Mouse (Mus musculus): Measurements from ENCODE around the gene Clpsl2.

The Clpsl2 gene

DNA sequence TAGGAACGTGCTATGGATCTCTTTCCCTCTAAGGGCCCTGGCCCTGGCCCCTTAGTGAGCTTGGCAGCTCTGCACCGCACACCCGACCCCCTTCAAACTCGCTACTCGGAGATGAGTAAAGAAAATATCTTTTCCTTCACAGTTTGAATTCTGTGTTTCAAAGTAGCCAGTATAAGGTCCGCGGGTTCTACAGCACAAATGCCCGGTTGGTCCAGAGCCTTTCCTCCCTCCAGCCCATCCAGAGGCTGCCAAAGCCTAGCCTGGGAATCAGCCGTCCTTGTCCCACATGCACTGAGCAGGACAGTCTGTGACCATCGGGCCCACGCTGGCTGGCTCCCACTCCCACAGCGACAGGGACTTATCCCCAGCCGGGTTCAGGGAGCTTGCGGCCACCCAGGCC lies at the start of gene Clpsl2:
Gene Clpsl2 (plus strand): TSS at position 301 of the 400 bp plus-strand sequence.
- DNase-seq (ENCODE audit: low spot score), result no peak

DNA sequence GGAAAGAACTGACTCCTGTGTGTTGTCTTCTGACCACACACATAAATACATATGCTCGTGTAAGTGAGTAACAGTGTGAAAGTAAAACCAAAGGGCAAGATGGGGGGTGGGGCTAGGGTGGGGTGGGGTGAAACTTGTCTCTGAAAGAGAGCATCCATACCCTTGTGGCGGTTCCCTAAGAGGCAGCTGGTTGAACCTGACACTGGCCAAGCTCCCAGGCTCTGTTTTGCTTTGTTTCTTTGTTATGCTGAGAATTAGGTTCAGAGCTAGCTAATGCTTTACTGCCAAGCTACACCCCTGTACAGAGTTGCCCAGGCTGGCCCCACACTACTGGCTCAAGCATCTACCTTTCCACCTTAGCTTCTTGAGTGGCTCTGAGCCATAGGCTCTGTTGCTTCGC lies 48.7 kb upstream of the Clpsl2 start:
- DNase-seq (ENCODE audit: low spot score), result no peak

DNA sequence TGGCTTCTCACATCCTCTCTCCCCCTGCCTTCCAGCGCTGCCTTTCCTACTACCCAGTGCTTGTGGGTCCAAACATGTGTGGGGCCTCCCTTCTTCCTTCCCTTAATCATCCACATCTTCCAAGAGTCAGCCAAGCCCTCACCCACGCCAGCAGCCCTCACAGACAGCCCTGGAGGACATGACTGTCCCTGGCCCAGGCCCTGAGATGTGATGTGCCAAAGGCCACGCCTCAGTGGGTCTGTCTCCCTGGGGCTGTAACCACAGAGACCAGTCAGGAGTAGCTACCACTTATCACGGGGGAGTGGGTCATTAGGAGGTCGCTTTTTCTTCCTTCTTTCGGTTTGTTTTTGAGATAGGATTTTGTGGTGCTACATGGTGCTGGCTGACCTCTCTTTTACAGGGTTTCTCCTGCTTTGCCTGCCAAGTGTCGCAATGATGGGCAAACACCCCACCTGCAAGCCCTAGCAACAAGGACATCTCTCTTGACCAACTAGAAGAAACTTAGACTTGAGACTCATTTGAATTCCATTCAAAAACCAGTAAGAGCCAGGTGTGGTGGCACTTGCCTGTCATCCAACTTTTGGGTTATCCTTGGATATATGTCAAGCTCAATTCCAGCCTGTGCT lies 46.9 kb upstream of the Clpsl2 start:
- DNase-seq (ENCODE audit: low spot score), result peak; percentile 76

DNA sequence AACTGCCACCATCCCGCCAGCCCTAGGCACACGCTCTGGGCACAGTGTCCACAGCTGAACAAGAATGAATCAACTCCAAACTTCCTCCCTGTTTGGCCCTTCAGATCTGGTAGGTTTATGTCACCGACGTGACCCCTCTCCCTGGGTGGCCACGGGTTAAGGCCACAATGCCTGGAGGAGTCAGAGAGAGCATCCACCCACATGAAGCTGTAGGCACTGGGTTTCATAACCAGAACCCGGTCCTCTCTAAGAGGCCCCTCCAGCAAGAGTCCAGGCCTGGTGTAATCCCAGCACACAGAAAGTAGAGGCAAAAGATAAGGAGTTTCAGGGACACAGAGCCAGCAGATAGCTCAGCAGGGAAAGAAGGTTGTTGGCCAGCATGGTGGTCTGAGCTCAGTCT lies 45.0 kb upstream of the Clpsl2 start:
- DNase-seq (ENCODE audit: low spot score), result no peak

DNA sequence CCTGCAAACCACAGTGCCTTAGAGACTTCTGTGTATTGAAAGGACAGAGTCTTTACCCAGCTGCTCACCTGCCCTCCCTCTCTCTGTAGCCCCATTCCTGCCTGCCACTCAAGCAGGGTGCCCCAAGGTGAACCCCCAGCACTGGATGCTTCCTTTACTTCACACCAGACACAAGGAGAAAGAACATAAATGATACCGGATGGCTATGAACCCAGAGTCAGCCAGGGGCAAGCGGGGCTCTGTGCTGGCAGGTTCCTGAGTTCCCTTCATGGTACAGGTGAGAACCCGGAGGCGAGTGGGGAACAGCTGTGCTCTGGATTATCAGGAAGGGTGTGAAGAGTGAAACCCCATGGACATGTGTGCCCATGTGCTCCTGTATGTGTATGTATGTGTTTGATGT lies 43.6 kb upstream of the Clpsl2 start:
- no peak for DNase-seq (ENCODE audit: low spot score)

DNA sequence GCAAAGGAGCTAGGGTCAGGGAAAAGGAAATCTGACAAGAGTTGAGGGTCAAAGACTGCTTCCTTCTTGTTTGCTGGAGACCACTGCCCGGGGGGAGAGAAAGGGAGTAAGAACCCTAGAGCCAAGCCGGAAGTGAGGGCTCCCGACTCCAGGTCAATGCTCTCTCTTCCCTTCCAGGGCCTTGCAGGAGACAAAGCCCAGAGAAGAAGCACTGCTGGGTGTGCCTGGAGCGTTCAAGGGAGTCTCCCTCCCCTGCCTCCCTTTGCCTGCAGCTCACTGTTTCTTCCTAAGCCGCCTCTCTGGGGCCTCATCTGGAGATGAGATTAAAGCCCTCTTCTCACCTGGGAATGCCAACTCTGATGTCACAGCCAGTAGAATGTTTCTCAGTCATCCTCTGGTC lies 42.3 kb upstream of the Clpsl2 start:
- no peak for DNase-seq (ENCODE audit: low spot score)

DNA sequence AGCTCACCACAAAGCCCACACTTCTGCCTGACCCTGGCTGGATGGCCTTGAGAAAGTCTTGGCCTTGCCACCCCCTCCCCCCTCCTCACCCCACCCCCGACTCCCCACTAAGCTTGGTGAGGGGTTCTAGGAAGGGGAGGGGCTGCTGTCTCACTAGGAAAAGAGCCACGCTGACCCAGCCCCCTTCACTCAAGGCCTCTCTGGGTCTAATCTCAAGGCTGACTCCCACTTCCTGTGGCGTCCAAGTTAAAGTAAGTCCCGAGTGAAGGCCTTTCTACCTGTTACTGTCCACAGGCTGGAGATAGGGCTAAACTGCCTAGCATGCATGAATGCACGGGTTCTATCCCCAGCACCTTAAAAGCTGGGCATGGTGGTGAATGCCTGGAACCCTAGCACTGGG lies 41.7 kb upstream of the Clpsl2 start:
- no peak for DNase-seq (ENCODE audit: low spot score)

DNA sequence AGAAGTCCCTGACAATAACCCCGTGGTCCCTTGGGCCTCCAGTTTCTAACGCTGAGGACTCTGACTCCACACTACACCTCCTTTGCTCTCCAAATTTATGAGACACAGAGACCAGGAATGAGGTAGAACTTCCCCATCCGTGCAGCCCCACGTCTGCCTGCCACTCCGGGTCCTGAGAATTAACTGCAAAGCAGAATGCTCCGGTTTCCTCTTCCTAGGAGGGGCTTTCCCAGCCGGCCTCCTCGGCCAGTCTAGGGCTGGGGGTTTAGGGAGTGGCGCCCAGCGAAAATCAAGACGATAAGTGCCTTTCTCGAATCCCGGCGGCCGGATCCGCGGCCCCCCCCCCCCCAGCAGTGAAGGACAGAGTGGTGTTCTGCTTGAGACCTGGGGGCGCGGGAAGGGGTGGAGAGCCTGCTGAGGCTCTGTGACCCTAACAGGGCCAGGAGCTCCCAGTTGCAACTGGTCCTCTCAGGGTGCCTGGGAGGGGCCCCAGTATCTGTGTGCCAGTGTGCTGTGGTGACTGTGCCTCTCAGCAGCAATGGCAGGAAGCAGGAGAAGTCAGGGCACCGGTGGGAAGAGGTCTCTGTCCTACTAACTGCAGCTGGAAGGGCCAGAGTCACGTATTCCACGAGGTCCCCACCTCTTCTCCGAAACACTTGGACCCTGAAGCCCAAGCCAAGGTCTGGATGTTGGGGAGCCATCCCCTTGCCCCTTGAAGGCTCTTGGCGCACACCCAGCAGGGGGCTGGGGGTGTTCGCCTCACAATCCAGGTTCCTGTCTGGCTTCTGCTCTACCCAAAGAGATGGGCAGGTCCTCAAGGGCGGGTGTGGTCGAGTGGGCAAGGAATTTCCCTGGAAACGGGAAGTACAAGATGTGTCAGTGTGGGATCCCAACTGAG lies 38.5 kb upstream of the Clpsl2 start:
- DNase-seq (ENCODE audit: low spot score), result no peak

DNA sequence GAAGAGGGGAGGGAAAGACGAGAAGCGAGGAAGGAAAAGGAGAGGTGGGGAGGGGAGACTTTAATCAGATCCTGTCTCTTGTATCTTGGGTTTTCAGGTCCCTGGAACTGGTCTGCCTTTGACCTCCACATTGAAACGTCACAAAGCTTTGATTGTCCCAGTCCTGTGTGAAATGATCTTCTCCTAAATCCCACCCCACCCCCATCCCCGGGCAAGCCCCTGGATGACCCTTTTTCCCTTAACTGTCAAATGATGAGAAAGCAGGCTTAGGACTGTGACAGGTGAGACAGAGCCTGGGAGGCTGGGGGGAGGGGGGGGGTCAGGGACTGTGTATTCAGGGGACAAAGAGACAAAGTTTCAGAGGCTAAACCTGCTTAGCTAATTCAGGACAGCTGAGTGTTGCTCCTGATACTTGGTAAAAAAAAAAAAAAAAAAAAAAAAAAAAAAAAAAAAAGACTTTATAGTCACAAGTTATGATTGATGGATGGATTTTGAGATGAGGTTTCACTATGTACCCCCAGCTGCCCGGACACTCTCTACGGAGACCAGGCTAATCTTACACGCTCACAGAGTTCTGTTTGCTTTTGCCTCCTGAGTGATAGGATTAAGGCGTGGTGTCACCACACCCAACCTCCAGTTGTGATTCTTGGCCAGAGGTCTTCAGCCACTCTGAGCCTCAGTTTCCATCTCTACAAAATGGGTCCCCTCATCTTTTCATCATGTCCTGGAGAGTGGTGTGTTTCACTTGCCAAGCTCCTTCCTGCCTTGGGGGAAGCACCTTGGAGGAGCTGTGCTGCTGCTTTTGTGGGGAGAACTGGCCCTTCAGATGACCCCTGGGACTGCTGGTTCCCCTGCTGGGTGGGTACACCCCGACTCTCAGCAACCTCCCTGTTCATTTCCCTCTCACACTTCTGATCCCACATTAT lies 37.3 kb upstream of the Clpsl2 start:
- no peak for DNase-seq (ENCODE audit: low spot score)

DNA sequence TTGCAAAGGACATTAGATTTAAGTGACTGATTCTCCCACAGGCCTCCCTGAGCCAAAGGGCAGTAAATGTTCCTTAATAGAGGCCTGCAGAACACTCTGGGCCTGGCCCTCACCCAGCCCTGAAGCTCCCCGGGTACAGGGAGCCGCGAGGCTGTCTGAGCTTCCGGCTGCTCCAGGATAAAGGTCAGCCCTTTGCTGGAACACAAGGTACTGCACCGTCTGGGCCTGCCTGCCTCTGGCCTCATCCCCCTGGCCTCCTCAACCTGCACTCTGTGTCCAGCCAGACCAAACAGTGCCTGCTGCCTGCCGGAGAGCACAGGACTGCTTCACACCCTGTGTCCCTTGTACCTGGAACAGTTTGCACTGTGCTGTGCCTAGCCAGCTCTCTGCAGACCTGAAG lies 36.5 kb upstream of the Clpsl2 start:
- peak; percentile 81 for DNase-seq (ENCODE audit: low spot score)

DNA sequence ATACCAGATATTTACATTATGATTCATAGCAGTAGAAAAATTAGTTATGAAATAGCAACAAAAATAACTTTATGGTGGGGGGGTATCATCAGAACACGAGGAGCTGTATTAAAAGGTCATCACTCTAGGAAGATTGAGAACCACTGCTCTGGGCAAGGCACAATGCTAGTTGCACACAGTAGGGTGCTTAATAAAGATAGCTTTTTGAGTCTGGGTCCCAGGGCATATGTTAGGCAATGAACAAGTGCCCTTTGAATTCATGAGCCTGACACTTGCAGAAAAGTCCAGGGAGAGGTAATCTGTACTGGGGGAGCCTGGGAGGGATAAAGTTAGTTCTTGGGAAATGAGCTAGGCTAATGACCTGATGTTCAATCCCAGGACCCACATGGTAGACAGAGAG lies 35.9 kb upstream of the Clpsl2 start:
- no peak for DNase-seq (ENCODE audit: low spot score)

DNA sequence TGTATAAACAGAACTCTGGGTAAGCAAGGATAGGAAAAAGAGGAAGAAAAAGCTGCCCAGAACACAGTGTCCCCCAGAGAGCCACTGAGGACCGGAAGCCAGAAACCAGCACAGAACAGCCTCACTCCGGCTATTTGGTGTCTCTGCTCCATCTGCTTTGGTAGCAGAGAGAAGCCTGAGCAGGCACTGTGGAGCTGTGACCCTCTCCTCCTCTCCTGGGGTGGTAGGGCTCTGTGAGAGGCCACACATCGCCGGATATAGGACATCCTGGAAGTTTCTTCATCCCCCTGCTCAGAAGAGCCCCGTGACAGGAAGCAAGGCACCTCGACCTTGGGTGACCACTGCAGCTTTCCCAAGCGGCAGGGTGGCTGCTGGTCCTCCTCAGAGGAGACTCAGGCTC lies 35.4 kb upstream of the Clpsl2 start:
- DNase-seq (ENCODE audit: low spot score), result no peak

DNA sequence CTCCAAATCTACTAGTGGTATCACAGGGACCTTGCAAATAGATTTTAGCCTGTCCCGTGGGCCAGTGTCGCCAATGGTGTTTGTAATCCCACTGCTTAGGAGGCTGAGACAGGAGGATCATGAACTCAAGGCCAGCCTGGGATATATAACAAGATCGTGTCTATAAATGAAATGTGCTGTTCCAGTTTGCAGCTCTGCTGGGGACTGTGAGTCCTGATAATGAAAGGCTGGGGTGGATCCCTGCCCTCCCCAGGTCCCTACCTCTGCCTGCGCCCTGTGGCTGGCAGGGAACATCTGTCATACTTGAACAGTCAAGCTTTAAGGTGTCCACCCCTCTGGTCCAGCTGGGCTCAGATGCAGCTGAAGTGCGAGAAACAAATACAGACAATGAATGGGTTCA lies 34.7 kb upstream of the Clpsl2 start:
- no peak for DNase-seq (ENCODE audit: low spot score)

DNA sequence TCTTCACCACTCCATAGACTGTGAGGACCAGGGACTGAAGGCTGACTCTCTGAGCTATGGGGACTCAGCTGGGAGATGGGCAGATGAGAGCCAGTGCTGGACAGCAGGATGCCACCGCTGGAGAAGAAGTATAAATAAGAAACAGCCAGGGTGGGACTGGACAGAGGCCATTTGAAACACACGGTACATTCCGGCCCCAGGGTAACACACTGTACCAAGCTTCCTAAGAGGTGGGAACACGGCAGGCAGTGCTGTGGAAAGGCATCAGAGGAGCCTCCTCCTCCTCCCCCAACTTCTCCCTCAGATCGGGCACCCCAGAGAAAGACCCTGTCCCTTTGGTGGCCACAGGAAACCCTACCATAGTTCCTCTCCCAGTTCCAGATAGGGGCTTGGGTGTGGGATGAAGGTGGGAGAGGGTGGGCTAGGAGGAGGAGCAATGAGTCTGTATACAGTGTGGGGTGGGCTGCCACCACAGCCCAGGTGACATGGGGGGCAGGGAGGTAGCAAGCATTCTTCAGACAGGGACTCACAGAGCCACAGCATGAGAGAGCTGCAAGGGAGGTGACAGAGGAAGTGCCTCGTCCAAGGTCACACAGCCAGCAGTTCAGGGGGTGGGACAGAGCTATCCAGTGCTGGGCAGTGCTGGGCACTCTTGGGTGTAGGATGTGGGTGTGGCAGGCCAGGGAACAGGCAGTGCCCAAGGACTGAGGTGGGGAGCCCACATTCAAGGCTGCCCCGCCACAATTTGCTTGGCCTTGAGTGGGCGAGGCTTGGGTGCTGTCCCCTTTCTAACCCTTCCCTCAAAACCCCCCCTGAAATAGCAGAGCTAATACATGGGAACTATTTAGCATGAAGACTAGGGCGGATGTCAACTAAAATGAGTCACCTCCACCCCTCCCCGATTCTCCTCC lies 33.5 kb upstream of the Clpsl2 start:
- peak; percentile 59 for DNase-seq (ENCODE audit: low spot score)

DNA sequence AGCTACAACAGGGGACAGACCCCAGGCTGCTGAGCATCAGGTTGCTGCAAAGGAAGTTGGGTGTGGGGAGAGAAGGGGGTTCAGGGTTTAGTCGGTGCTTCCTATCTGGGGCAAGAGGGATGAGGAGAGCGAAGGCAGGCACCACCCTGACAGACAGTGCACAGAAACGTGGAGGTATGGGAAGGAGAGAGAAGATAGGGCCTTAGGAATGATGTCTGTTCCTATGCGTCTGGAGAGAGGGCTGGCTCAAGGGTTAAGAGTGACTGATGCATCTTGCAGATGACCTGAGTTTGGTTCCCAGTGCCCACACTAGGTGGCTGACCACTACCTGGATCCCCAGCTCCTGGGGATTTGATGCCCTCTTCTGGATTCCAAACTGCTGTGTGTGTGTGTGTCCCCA lies 32.3 kb upstream of the Clpsl2 start:
- no peak for DNase-seq (ENCODE audit: low spot score)

DNA sequence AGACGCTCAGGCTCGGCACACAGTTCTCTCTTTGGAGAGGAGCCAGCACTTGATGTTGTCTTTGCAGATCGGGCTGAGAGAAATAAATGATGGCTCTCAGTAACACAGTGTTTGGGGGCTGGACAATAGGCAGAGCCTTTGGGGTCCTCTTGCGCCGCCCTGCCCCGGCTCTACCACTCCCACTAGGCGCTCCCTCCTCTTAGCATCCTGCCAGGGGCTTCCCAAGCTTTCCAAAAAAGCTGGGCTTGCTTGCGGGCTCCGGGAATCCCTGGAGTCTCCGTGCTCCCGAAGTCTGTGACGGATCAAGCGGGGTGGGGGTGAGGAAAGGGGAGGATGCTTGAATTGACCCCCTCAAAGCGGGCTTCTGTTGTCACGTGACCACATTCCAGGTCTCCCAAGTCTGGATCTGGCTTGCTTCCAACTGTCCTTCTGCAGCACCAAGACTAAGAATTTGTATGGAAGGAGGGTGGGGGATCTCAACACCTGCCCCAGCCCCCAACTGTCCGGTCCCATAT lies 31.7 kb upstream of the Clpsl2 start, which contains the start of gene Fkbp5:
Gene Fkbp5 (minus strand): TSS at position 87 of the 515 bp plus-strand sequence.
- DNase-seq (ENCODE audit: low spot score), result peak; percentile 86

DNA sequence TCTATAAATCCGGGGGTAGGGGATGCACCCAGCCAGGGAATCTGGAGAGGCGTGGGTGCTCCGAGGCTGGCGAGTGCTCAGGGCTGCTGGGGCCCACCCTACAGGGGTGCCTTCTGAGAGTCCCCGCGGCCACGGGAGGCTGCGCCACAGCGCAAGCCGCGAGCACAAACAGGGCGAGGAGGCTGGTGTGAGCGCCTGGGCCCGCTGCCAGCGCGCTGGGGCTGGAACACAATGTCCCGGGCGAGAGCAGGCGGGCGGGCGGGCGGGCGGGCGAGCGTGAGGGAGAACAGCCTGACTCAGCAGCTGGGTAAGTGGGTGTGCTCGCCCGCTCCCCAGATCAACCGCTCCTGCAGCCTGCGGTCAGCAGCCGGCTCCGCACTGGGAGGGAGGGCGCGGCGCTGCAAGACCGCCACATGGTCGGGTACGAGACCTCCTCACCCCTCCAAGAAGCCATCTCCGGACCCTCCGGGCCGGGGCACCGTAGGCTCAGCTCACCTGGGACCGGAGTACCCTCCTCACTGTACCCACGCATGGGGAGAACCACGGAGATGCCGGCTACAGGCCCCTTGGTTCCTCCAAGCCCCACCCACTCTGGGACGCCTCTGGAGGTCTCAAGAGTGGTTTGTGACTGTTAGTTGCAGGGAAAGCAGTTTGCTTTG lies 31.1 kb upstream of the Clpsl2 start:
- DNase-seq (ENCODE audit: low spot score), result peak; percentile 95

DNA sequence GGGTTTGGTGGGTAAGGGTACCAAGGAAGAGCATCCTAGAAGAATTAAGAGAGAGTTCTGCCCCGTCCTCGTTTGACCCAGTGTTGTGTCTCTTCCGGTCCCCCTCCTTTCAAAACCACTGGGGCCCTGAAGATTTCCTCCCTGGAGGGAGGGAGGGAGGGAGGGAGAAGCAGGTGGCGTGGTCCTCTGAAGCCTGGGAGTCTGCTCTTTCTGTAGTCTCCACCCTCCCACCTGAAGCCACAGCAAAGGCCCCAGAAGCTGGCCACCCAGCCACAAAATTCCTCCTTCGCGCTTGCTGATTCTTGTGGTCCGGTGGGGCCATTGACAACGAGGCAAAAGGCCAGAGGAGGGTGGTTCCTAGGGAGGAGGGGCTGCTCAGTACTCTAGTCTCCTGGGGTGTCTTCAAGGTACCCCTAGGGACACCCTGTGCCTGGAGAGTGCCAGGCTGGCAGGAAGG lies 30.6 kb upstream of the Clpsl2 start:
- peak; percentile 35 for DNase-seq (ENCODE audit: low spot score)

DNA sequence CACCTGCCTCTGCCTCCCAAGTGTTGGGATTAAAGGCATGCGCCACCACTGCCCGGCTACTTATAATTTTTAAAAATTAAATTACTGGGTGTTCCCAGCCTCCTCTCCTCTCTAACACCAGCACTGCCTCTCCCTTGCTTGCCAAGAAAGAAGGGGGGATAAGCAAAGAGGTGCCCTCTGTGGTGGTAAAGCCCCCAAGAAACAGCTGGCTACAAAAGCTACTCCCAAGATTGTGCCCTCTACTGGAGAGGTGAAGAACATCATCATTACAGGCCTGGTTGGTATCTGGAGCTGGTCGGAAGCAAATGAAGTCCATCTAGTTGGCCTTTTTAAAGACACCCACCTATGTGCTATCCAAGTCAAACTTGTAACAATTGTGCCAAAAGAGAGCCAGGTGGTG lies 29.4 kb upstream of the Clpsl2 start:
- no peak for DNase-seq (ENCODE audit: low spot score)

DNA sequence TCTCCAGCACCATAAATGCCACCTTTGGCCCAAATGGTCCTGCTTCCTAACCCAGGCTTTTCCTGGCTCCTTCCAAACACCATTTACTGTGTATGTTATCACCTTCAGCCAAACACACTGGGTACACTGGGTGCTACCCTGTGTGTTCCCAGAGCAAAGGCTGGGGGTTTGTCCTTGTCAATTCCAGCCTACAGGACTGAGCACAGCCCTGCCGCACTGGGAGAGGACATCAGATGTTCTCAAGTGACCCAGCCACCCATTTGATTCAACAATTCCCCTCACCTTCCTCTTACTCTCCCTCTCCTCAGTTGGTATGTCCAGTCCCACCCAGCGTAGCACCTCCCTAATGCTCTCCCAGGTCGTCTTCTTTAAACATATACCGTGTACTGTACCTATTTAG lies 28.6 kb upstream of the Clpsl2 start:
- no peak for DNase-seq (ENCODE audit: low spot score)
